Mouse (Mus musculus): ENCODE results near the gene Pp2d1. TPM values are rescaled to one million over a fixed set of nuclear protein-coding genes. Genes with fewer than 3 reads are reported as not detected.

Gene Pp2d1
- total and polyA plus RNA-seq, 2 experiments from 2014 or later: 0.41 TPM; not detected in 1

- Histone ChIP-seq H3K4me3 (ENCODE audit: low read depth, low read length) (no peak overlapping the region), H3K4me1 (ENCODE audit: insufficient read depth) (peaks cover 19% of the 10 kb centered on the region; the same call in 1 of the 2 replicates), H3K27me3 (ENCODE audit: insufficient read depth, low read length) (no peaks in the 10 kb centered on the region), H3K9ac (no peak overlapping the region), H3K9me3 (ENCODE audit: low read length) (no peaks in the 10 kb centered on the region), H3K36me3 (ENCODE audit: insufficient read depth) (no peaks in the 10 kb centered on the region), H3K27ac (ENCODE audit: low read depth, low read length) (no peak overlapping the region), H3K4me2 (ENCODE audit: low read depth) (no peak overlapping the region)
- no peak for DNase-seq
- no peak for TF ChIP-seq CTCF (IDR thresholded peaks at IDR 0.05; ENCODE audit: low read depth)
- 50% methylated on average over 10 of the region's 10 CpGs for WGBS
- ATAC-seq: no peak
Measured at GRCm38 (mm10) chr17:53570361-53570875, 31.2 kb upstream of the Pp2d1 start.

DNA sequence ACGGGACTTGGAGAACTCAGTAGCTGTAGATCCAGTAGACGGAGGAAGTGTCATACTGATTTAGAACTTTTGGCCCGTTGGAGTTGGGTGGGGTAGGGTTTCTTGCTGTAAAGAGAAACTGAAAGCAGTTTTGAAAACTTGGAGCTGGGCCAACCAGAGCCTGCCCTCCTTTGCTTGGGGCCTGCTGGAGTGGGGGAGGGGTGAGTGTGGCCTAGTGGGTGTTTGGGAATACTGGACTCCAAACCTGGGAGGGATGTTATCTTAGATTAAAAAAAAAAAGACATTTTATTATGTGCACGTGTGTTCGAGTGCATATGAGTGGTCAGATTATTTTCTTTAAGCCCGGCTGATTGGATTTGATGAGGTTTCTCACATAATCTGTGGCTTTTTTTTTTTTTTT is 30.6 kb upstream of the Pp2d1 start:
- no peak overlapping the region for H3K27ac ChIP-seq (ENCODE audit: low read depth, low read length)
- H3K4me2 ChIP-seq (ENCODE audit: low read depth): no peak overlapping the region
- no peaks in the 10 kb centered on the region for H3K9me3 ChIP-seq (ENCODE audit: low read length)
- ATAC-seq (no peak), DNase-seq (peak; percentile 37)
- WGBS: 29% methylated on average over 6 of the region's 6 CpGs
- H3K4me1 ChIP-seq (ENCODE audit: insufficient read depth): peaks cover 19% of the 10 kb centered on the region; the same call in 1 of the 2 replicates
- H3K36me3 ChIP-seq (ENCODE audit: insufficient read depth): no peaks in the 10 kb centered on the region
- TF ChIP-seq CTCF (IDR thresholded peaks at IDR 0.05; ENCODE audit: low read depth): no peak
- H3K27me3 ChIP-seq (ENCODE audit: insufficient read depth, low read length): no peaks in the 10 kb centered on the region
- H3K9ac ChIP-seq: no peak overlapping the region
- H3K4me3 ChIP-seq (ENCODE audit: low read depth, low read length): no peak overlapping the region

GRCm38 (mm10) chr17:53568734-53569386 is 29.6 kb upstream of the Pp2d1 start:
- 31% methylated on average over 8 of the region's 8 CpGs for WGBS
- Histone ChIP-seq H3K27ac (ENCODE audit: low read depth, low read length) (peak overlapping the region; percentile 92; the same call in 1 of the 2 replicates), H3K27me3 (ENCODE audit: insufficient read depth, low read length) (no peaks in the 10 kb centered on the region), H3K36me3 (ENCODE audit: insufficient read depth) (no peaks in the 10 kb centered on the region), H3K4me1 (ENCODE audit: insufficient read depth) (peaks cover 19% of the 10 kb centered on the region; the same call in 1 of the 2 replicates), H3K9ac (peak overlapping the region; percentile 86), H3K4me2 (ENCODE audit: low read depth) (peak overlapping the region; percentile 81), H3K4me3 (ENCODE audit: low read depth, low read length) (peak overlapping the region; percentile 87), H3K9me3 (ENCODE audit: low read length) (no peaks in the 10 kb centered on the region)
- TF ChIP-seq CTCF (IDR thresholded peaks at IDR 0.05; ENCODE audit: low read depth): no peak
- ATAC-seq: no peak
- peak; percentile 5 for DNase-seq

GRCm38 (mm10) chr17:53568118-53568517 is 28.9 kb upstream of the Pp2d1 start:
- Histone ChIP-seq H3K27ac (ENCODE audit: low read depth, low read length) (peak overlapping the region; percentile 92), H3K4me1 (ENCODE audit: insufficient read depth) (peaks cover 19% of the 10 kb centered on the region; the same call in 1 of the 2 replicates), H3K36me3 (ENCODE audit: insufficient read depth) (no peaks in the 10 kb centered on the region), H3K9me3 (ENCODE audit: low read length) (no peaks in the 10 kb centered on the region), H3K9ac (peak overlapping the region; percentile 86), H3K4me2 (ENCODE audit: low read depth) (peak overlapping the region; percentile 81), H3K27me3 (ENCODE audit: insufficient read depth, low read length) (no peaks in the 10 kb centered on the region), H3K4me3 (ENCODE audit: low read depth, low read length) (peak overlapping the region; percentile 87)
- under 1% methylated on average over 15 of the region's 15 CpGs for whole genome bisulfite sequencing
- peak; percentile 73 for DNase-seq
- ATAC-seq: peak; percentile 78
- no peak for TF ChIP-seq CTCF (IDR thresholded peaks at IDR 0.05; ENCODE audit: low read depth)

DNA sequence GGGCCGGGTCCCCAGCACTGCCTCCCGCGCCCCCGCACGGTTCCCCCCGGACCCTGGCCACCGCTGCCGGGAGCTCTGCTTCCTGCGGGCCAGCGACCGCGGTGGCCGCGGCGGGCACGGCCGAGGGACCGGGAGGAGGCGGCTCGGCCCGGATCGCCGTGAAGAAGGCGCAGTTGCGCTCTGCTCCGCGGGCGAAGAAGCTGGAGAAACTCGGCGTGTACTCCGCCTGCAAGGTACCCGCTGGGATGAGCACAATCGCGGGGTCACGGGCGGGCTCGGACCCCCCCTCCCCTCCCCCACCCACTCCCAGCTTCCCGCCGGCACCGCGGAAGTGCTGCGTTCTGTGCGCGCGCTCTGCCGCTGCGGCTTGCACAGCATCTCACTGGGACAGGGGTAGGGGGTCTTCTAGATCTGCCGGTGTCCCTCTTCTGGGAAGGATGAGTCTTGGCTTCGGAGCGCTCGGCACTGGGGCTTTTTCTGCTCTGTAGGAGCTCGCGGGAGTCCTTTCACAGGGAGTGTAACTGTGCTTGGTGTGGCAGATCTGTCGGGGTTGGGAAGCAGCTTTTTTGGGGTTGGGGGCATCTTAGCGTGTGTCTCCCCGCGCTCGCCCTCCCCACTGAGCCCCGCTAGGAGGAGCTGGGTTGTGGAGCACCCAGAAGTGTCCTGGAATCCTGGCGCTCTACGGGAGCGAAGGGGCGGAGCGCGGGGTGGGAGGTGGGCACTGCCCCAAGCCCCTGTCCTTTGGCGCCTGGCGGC is 28.3 kb upstream of the Pp2d1 start:
- TF ChIP-seq CTCF (IDR thresholded peaks at IDR 0.05; ENCODE audit: low read depth): peak; percentile 46
- H3K27me3 ChIP-seq (ENCODE audit: insufficient read depth, low read length): no peaks in the 10 kb centered on the region
- H3K4me2 ChIP-seq (ENCODE audit: low read depth): peak overlapping the region; percentile 81
- 1% methylated on average over 63 of the region's 67 CpGs for WGBS
- no peaks in the 10 kb centered on the region for H3K9me3 ChIP-seq (ENCODE audit: low read length)
- H3K4me3 ChIP-seq (ENCODE audit: low read depth, low read length): peak overlapping the region; percentile 87
- peak overlapping the region; percentile 92 for H3K27ac ChIP-seq (ENCODE audit: low read depth, low read length)
- peak overlapping the region; percentile 86 for H3K9ac ChIP-seq
- H3K36me3 ChIP-seq (ENCODE audit: insufficient read depth): no peaks in the 10 kb centered on the region
- ATAC-seq (peak; percentile 64), DNase-seq (peak; percentile 67)
- peaks cover 19% of the 10 kb centered on the region; the same call in 1 of the 2 replicates for H3K4me1 ChIP-seq (ENCODE audit: insufficient read depth)

- peak; percentile 41; the same call in 1 of the 2 replicates for TF ChIP-seq CTCF (IDR thresholded peaks at IDR 0.05; ENCODE audit: low read depth)
- Histone ChIP-seq H3K4me1 (ENCODE audit: insufficient read depth) (peaks cover 19% of the 10 kb centered on the region; the same call in 1 of the 2 replicates), H3K27ac (ENCODE audit: low read depth, low read length) (peak overlapping the region; percentile 92), H3K27me3 (ENCODE audit: insufficient read depth, low read length) (no peaks in the 10 kb centered on the region), H3K36me3 (ENCODE audit: insufficient read depth) (no peaks in the 10 kb centered on the region), H3K4me3 (ENCODE audit: low read depth, low read length) (peak overlapping the region; percentile 87), H3K4me2 (ENCODE audit: low read depth) (peak overlapping the region; percentile 81), H3K9ac (peak overlapping the region; percentile 86), H3K9me3 (ENCODE audit: low read length) (no peaks in the 10 kb centered on the region)
- peak; percentile 72 for ATAC-seq
- peak; percentile 81 for DNase-seq
- 4% methylated on average over 27 of the region's 51 CpGs for WGBS
Measured at GRCm38 (mm10) chr17:53566919-53567345, 27.7 kb upstream of the Pp2d1 start.
